Mouse (Mus musculus): ENCODE results near the gene Ovca2.
"Not testable (repeated sequence)": the region's sequence is repeated elsewhere in the genome, so short reads cannot be mapped to it uniquely, and the experiment has no call there.

Ovca2 gene

GRCm38 (mm10) chr11:75196131-75196530, 17.5 kb upstream of the Ovca2 start:
- in situ Hi-C loops (cut with MseI, MboI) = loop anchor here in 1 of 2 experiments (5.0 kb wide), 1 partner anchor 36 kb away; no protein-coding TSS in a partner anchor

GRCm38 (mm10) chr11:75194850-75195461, 16.3 kb upstream of the Ovca2 start:
- in situ Hi-C loops (cut with MseI, MboI) = loop anchor here (5.0 kb wide), 2 partner anchors 37 to 97 kb away; no protein-coding TSS in a partner anchor

GRCm38 (mm10) chr11:75194121-75194849, 15.7 kb upstream of the Ovca2 start:
- in situ Hi-C loops (cut with MseI, MboI) = loop anchor here (5.0 kb wide), 1 partner anchor 98 kb away; no protein-coding TSS in a partner anchor

- in situ Hi-C loops (cut with MseI, MboI) = loop anchor here (5.0 kb wide), 1 partner anchor 99 kb away; no protein-coding TSS in a partner anchor
Measured at GRCm38 (mm10) chr11:75193256-75194071, 14.8 kb upstream of the Ovca2 start, which contains the start of gene Rtn4rl1. TSS of gene Rtn4rl1 (plus strand) at chr11:75193783.

- in situ Hi-C loops (cut with MseI, MboI) = loop anchor here (5.0 kb wide), 1 partner anchor 100 kb away; no protein-coding TSS in a partner anchor
Measured at GRCm38 (mm10) chr11:75192336-75193214, 13.9 kb upstream of the Ovca2 start.

GRCm38 (mm10) chr11:75191841-75192240, 13.2 kb upstream of the Ovca2 start:
- in situ Hi-C loops (cut with MseI, MboI) = loop anchor here (5.0 kb wide), 1 partner anchor 100 kb away; no protein-coding TSS in a partner anchor

GRCm38 (mm10) chr11:75190905-75191441, 12.3 kb upstream of the Ovca2 start, which contains the start of gene Dph1:
TSS of gene Dph1 (minus strand) at chr11:75191241.
- in situ Hi-C loops (cut with MseI, MboI) = loop anchor here (5.0 kb wide), 1 partner anchor 101 kb away; no protein-coding TSS in a partner anchor

GRCm38 (mm10) chr11:75190371-75190724, 11.7 kb upstream of the Ovca2 start:
- in situ Hi-C loops (cut with MseI, MboI) = loop anchor here (5.0 kb wide), 1 partner anchor 102 kb away; no protein-coding TSS in a partner anchor

GRCm38 (mm10) chr11:75189713-75190370, 11.2 kb upstream of the Ovca2 start:
- in situ Hi-C loops (cut with MseI, MboI) = loop anchor here (5.0 kb wide), 1 partner anchor 102 kb away; no protein-coding TSS in a partner anchor

GRCm38 (mm10) chr11:75184986-75185385, 6.4 kb upstream of the Ovca2 start:
- in situ Hi-C loops (cut with MseI, MboI) = no loop called here

- in situ Hi-C loops (cut with MseI, MboI) = no loop called here
Measured at GRCm38 (mm10) chr11:75184573-75184972, 5.9 kb upstream of the Ovca2 start.

- in situ Hi-C loops (cut with MseI, MboI) = no loop called here
Measured at GRCm38 (mm10) chr11:75183917-75184570, 5.4 kb upstream of the Ovca2 start.

GRCm38 (mm10) chr11:75178011-75178410, 624 bp downstream of the Ovca2 start:
- in situ Hi-C loops (cut with MseI, MboI) = no loop called here

GRCm38 (mm10) chr11:75174574-75174973, 4.1 kb downstream of the Ovca2 start:
- in situ Hi-C loops (cut with MseI, MboI) = not testable (repeated sequence)

- in situ Hi-C loops (cut with MseI, MboI) = no loop called here
Measured at GRCm38 (mm10) chr11:75173799-75174165, 4.9 kb downstream of the Ovca2 start.

- in situ Hi-C loops (cut with MseI, MboI) = no loop called here
Measured at GRCm38 (mm10) chr11:75173095-75173798, 5.4 kb downstream of the Ovca2 start.

- in situ Hi-C loops (cut with MseI, MboI) = no loop called here
Measured at GRCm38 (mm10) chr11:75172151-75173094, 6.2 kb downstream of the Ovca2 start.

Measured in mouse trophoblast stem cell (cell line).